Comparison of ENCODE assay signal across 8 mouse cellular contexts in genomic region chr9:101076095-101076875, GRCm38 (mm10). TPM values are rescaled to one million over a fixed set of nuclear protein-coding genes. Genes with fewer than 3 reads are reported as not detected.
DNase-seq lines count a peak whose midpoint lies in the region; ATAC-seq and TF ChIP-seq lines count a peak whose summit lies in the region.

No protein-coding gene starts in this region.

- peak overlapping the region; percentile 100 for H3K27ac ChIP-seq in heart, adult 2 months
- H3K27ac ChIP-seq in bone marrow, adult 2 months (ENCODE audit: control insufficient read depth, insufficient read depth, low read depth, low read length, poor library complexity), result peak overlapping the region; percentile 37; the same call in 1 of the 2 replicates
- H3K27ac ChIP-seq in forebrain, postnatal 0 days (ENCODE audit: low read depth, low read length), result no peak overlapping the region
- 0 out of 2 replicates have a peak overlapping the region, but pooled peaks have one; percentile 19 for H3K27ac ChIP-seq in limb, embryonic 10.5 days
- H3K27ac ChIP-seq in midbrain, embryonic 15.5 days, result peak overlapping the region; percentile 32

- no peak for ATAC-seq in forebrain, postnatal 0 days
- ATAC-seq in midbrain, embryonic 15.5 days (replicated peaks), result no peak

- peak overlapping the region; percentile 70 for H3K4me3 ChIP-seq in heart, adult 2 months
- peak overlapping the region; percentile 97 for H3K4me3 ChIP-seq in bone marrow, adult 2 months (replicated peaks; ENCODE audit: control insufficient read depth, low read depth, low read length)
- peak overlapping the region; percentile 98 for H3K4me3 ChIP-seq in forebrain, postnatal 0 days (ENCODE audit: low read depth, low read length)
- H3K4me3 ChIP-seq in limb, embryonic 10.5 days, result peak overlapping the region; percentile 99
- H3K4me3 ChIP-seq in midbrain, embryonic 15.5 days, result peak overlapping the region; percentile 58

- no peaks in the 10 kb centered on the region for H3K27me3 ChIP-seq in heart, adult 2 months (ENCODE audit: control insufficient read depth, insufficient read depth, low read length)
- no peaks in the 10 kb centered on the region for H3K27me3 ChIP-seq in forebrain, postnatal 0 days (ENCODE audit: insufficient read depth, low read length)
- no peaks in the 10 kb centered on the region for H3K27me3 ChIP-seq in limb, embryonic 10.5 days (ENCODE audit: low read depth, poor library complexity, severe bottlenecking)
- H3K27me3 ChIP-seq in midbrain, embryonic 15.5 days (replicated peaks), result no peaks in the 10 kb centered on the region

- H3K79me2 ChIP-seq in heart, adult 2 months (replicated peaks; ENCODE audit: control insufficient read depth, insufficient read depth, low read length), result peaks cover 7% of the 10 kb centered on the region

- no peak for TF ChIP-seq POLR2A in heart, adult 2 months (IDR thresholded peaks at IDR 0.05; ENCODE audit: insufficient read depth, low read depth, low read length)
- 0 out of 2 replicates have a peak, but pooled peaks have one; percentile 10 for TF ChIP-seq POLR2A in bone marrow, adult 2 months (IDR thresholded peaks at IDR 0.05; ENCODE audit: borderline replicate concordance, control insufficient read depth, low read depth, low read length)

- no peak for TF ChIP-seq EP300 in heart, adult 2 months (IDR thresholded peaks at IDR 0.05; ENCODE audit: insufficient read depth, low read depth, low read length)

- H3K4me1 ChIP-seq in heart, adult 2 months (ENCODE audit: control insufficient read depth, insufficient read depth, low read length), result peaks cover 14% of the 10 kb centered on the region
- peaks cover 4% of the 10 kb centered on the region for H3K4me1 ChIP-seq in bone marrow, adult 2 months (ENCODE audit: control insufficient read depth, insufficient read depth, low read length)
- H3K4me1 ChIP-seq in forebrain, postnatal 0 days (ENCODE audit: insufficient read depth), result peaks cover 32% of the 10 kb centered on the region
- H3K4me1 ChIP-seq in limb, embryonic 10.5 days, result peaks cover 41% of the 10 kb centered on the region
- H3K4me1 ChIP-seq in midbrain, embryonic 15.5 days, result peaks cover 41% of the 10 kb centered on the region

- H3K9me3 ChIP-seq in forebrain, postnatal 0 days (ENCODE audit: low read length), result no peaks in the 10 kb centered on the region
- no peaks in the 10 kb centered on the region for H3K9me3 ChIP-seq in limb, embryonic 10.5 days (replicated peaks)
- H3K9me3 ChIP-seq in midbrain, embryonic 15.5 days, result no peaks in the 10 kb centered on the region

- intact Hi-C loops in heart, adult 2 months (cut with DNase I), result loop anchor here (5.0 kb wide), 3 partner anchors 36 to 176 kb away; partner anchors contain the start of gene Ppp2r3a

- TF ChIP-seq CTCF in heart, adult 2 months (IDR thresholded peaks at IDR 0.05), result no peak
- no peak for TF ChIP-seq CTCF in bone marrow, adult 2 months (IDR thresholded peaks at IDR 0.05; ENCODE audit: control insufficient read depth, insufficient read depth, low read length)
- TF ChIP-seq CTCF in forebrain, postnatal 0 days (IDR thresholded peaks at IDR 0.05; ENCODE audit: low read depth), result no peak

- H3K9ac ChIP-seq in heart, adult 2 months (ENCODE audit: low read depth, low read length), result peak overlapping the region; percentile 100
- peak overlapping the region; percentile 100 for H3K9ac ChIP-seq in forebrain, postnatal 0 days
- peak overlapping the region; percentile 99 for H3K9ac ChIP-seq in midbrain, embryonic 15.5 days

- H3K4me2 ChIP-seq in forebrain, postnatal 0 days (ENCODE audit: low read depth), result peak overlapping the region; percentile 87
- peak overlapping the region; percentile 91 for H3K4me2 ChIP-seq in midbrain, embryonic 15.5 days

- WGBS in heart, adult 2 months, result under 1% methylated on average over 18 of the region's 18 CpGs
- under 1% methylated on average over 18 of the region's 18 CpGs for WGBS in bone marrow, adult 2 months
- WGBS in forebrain, postnatal 0 days, result 1% methylated on average over 18 of the region's 18 CpGs
- WGBS in limb, embryonic 10.5 days, result 3% methylated on average over 18 of the region's 18 CpGs
- under 1% methylated on average over 18 of the region's 18 CpGs for WGBS in midbrain, embryonic 15.5 days

- peak; percentile 38 to 43 for DNase-seq in heart, adult 2 months
- DNase-seq in heart, postnatal 4 days, result no peak
- no peak for DNase-seq in forebrain, postnatal 0 days
- peak; percentile 30 for DNase-seq in limb, embryonic 10.5 days (ENCODE audit: low spot score)
- no peak for DNase-seq in ovary, postnatal 10 days (ENCODE audit: low spot score)
- no peak for DNase-seq in MN1 (ENCODE audit: low spot score)

- H3K36me3 ChIP-seq in heart, adult 2 months (ENCODE audit: control insufficient read depth, insufficient read depth, low read length), result peaks cover 27% of the 10 kb centered on the region
- no peaks in the 10 kb centered on the region for H3K36me3 ChIP-seq in forebrain, postnatal 0 days (ENCODE audit: insufficient read depth)
- H3K36me3 ChIP-seq in limb, embryonic 10.5 days, result 0 out of 2 replicates have a peak, but pooled peaks cover 8% of the 10 kb centered on the region
- no peaks in the 10 kb centered on the region for H3K36me3 ChIP-seq in midbrain, embryonic 15.5 days (replicated peaks)

RNA-seq across cellular contexts. Expression of gene Msl2, which starts 2.4 kb away (rescaled TPM):
- total RNA-seq in heart, adult 2 months (2021), result 10 to 100 TPM; 33.5 to 35.9 TPM
- 10.8 and 16.4 TPM in 2 replicates for polyA plus RNA-seq in heart, adult 2 months (2012; rRNA removed)
- total RNA-seq in heart, postnatal 4 days (2021), result 10 to 100 TPM; 38.4 to 41.7 TPM
- polyA plus RNA-seq in bone marrow, adult 2 months (2011; ENCODE audit: insufficient read depth, insufficient read length, low replicate concordance, missing spikeins), result 17.5 and 28.9 TPM in 2 replicates
- total RNA-seq in forebrain, postnatal 0 days (2014; rRNA removed), result 27.0 and 33.9 TPM in 2 replicates
- polyA plus RNA-seq in forebrain, postnatal 0 days (2015; fragmentation: Nextera tagmentation; extraction: Ambion mirVana), result 3.6 and 4.9 TPM in 2 replicates
- polyA plus RNA-seq in limb, embryonic 10.5 days (2016; fragmentation: Nextera tagmentation; extraction: Ambion mirVana), result 5.1 and 5.8 TPM in 2 replicates
- 4.5 and 4.8 TPM in 2 replicates for polyA plus RNA-seq in midbrain, embryonic 15.5 days (2015; fragmentation: Nextera tagmentation; extraction: Ambion mirVana)

RNA-seq across cellular contexts. Expression of gene Pccb, which starts 41.6 kb away (rescaled TPM):
- 100 to 1,000 TPM in 1 of 2 experiments, 10 to 100 TPM in 1; 87.3 to 109 TPM for total RNA-seq in heart, adult 2 months (2021)
- polyA plus RNA-seq in heart, adult 2 months (2012; rRNA removed), result 117 and 163 TPM in 2 replicates
- total RNA-seq in heart, postnatal 4 days (2021), result 10 to 100 TPM; 65.1 to 73.7 TPM
- polyA plus RNA-seq in bone marrow, adult 2 months (2011; ENCODE audit: insufficient read depth, insufficient read length, low replicate concordance, missing spikeins), result 12.3 and 19.1 TPM in 2 replicates
- total RNA-seq in forebrain, postnatal 0 days (2014; rRNA removed), result 49.3 and 50.9 TPM in 2 replicates
- polyA plus RNA-seq in forebrain, postnatal 0 days (2015; fragmentation: Nextera tagmentation; extraction: Ambion mirVana), result 27.2 and 29.3 TPM in 2 replicates
- 11.6 and 15.6 TPM in 2 replicates for polyA plus RNA-seq in limb, embryonic 10.5 days (2016; fragmentation: Nextera tagmentation; extraction: Ambion mirVana)
- polyA plus RNA-seq in midbrain, embryonic 15.5 days (2015; fragmentation: Nextera tagmentation; extraction: Ambion mirVana), result 27.5 and 27.6 TPM in 2 replicates

Comparison
In these comparisons a context has a peak if more than half of its experiments do, and no peak if none do; other contexts are left out.
1. DNase-seq: peak in heart, adult 2 months (2 of 2) and limb, embryonic 10.5 days (single experiment); none in heart, postnatal 4 days (single experiment), forebrain, postnatal 0 days (single experiment), ovary, postnatal 10 days (single experiment) and MN1 (single experiment).
2. Peak in every context shown above with its lines, with median percentiles within 50 percentile points of each other: H3K4me3 ChIP-seq and H3K9ac ChIP-seq.